Mouse (Mus musculus) small intestine, adult 2 months (tissue): Measurements from ENCODE around the gene Gnat3. TPM values are rescaled to one million over a fixed set of nuclear protein-coding genes. Genes with fewer than 3 reads are reported as not detected.
A peak's percentile ranks its signal among the peaks of the same experiment; 100 is the strongest.

ENCODE experiments used
- H3K27ac ChIP-seq: fragments of 200-500 bp; 2 replicates; pipeline ENCODE4 v1.5.1; 2012; ENCODE audit warnings: low read depth, low read length, control low read depth, inconsistent platforms; ENCODE audit not compliant: insufficient read depth
- H3K27me3 ChIP-seq: fragments of 200-500 bp; 2 replicates; pipeline ENCODE4 v1.6.1; 2012; ENCODE audit warnings: mild to moderate bottlenecking, moderate library complexity, low read length, inconsistent platforms; ENCODE audit not compliant: control insufficient read depth, insufficient read depth
- H3K36me3 ChIP-seq: fragments of 200-500 bp; 2 replicates; pipeline ENCODE4 v1.6.1; 2012; ENCODE audit warnings: mild to moderate bottlenecking, low read length, control low read depth, inconsistent platforms; ENCODE audit not compliant: control insufficient read depth, insufficient read depth
- H3K4me1 ChIP-seq: fragments of 200-500 bp; 2 replicates; pipeline ENCODE4 v1.6.1; 2012; ENCODE audit warnings: low read length, inconsistent platforms, mixed read lengths; ENCODE audit not compliant: control insufficient read depth, insufficient read depth, insufficient read length
- H3K4me3 ChIP-seq: fragments of 200-500 bp; 2 replicates; pipeline ENCODE4 v1.5.1; 2012; ENCODE audit warnings: low read depth, mild to moderate bottlenecking, control low read depth, inconsistent platforms, low read length, moderate library complexity
- CTCF ChIP-seq: fragments of 200-500 bp; IDR thresholded peaks from 2 replicates; pipeline ENCODE4 v1.5.1; 2012; ENCODE audit warnings: low read depth, mild to moderate bottlenecking, control low read depth, inconsistent platforms, low read length, moderate library complexity, mixed read lengths; ENCODE audit not compliant: insufficient replicate concordance, insufficient read length; ENCODE audit errors: extremely low read depth
- POLR2A ChIP-seq: fragments of 200-500 bp; IDR thresholded peaks from 2 replicates; pipeline ENCODE4 v1.6.1; 2012; ENCODE audit warnings: low read depth, mild to moderate bottlenecking, control low read depth, inconsistent platforms, low read length, moderate library complexity
- WGBS: fragments of 180-500 bp; shearing (Covaris S2); methylation state at CpG from one replicate; pipeline ENCODE4 v1.1.7; 2018; 5-methylcytosine and 5-hydroxymethylcytosine counted together
- polyA plus RNA-seq: library from polyadenylated mRNA; depleted of rRNA; stranded (reverse); fragments of >200 nt; gene quantifications from 2 replicates; pipeline ENCODE4 v1.2.3, GENCODE M21; 2012

Gene Gnat3
- polyA plus RNA-seq, 1 experiment: not detected

- no peak overlapping the region for H3K27ac ChIP-seq
- WGBS: 19% methylated on average over 5 of the region's 5 CpGs
- H3K27me3 ChIP-seq: no peaks in the 10 kb centered on the region
- H3K4me3 ChIP-seq: no peak overlapping the region
- no peaks in the 10 kb centered on the region for H3K36me3 ChIP-seq
- H3K4me1 ChIP-seq: no peaks in the 10 kb centered on the region
- TF ChIP-seq CTCF (no peak), POLR2A (no peak)
Measured at GRCm38 (mm10) chr5:18010301-18010700, 48.0 kb downstream of the Gnat3 start.

DNA sequence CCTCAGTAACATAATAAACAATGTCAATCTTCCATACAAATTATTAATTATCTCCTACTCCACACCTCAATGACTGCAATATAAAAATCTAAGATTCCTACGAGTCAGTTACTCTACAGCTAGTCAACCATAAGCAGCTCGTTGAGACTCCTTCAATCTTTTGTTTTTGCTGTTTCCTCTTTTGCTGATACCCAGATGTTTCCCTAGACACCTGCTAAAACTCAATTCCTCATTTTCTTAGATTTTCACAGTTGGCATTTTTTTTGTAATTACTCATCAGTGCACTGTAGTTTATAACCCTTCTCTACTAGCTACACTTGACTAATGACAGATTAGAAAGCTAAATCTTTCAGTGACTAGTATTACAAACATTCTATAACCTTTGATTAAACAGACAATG is 50.8 kb downstream of the Gnat3 start:
- Histone ChIP-seq H3K27ac (no peak overlapping the region), H3K36me3 (no peaks in the 10 kb centered on the region), H3K4me1 (no peaks in the 10 kb centered on the region), H3K4me3 (no peak overlapping the region), H3K27me3 (no peaks in the 10 kb centered on the region)
- 34% methylated on average over 2 of the region's 2 CpGs for WGBS
- no peak for TF ChIP-seq POLR2A
- TF ChIP-seq CTCF: no peak

DNA sequence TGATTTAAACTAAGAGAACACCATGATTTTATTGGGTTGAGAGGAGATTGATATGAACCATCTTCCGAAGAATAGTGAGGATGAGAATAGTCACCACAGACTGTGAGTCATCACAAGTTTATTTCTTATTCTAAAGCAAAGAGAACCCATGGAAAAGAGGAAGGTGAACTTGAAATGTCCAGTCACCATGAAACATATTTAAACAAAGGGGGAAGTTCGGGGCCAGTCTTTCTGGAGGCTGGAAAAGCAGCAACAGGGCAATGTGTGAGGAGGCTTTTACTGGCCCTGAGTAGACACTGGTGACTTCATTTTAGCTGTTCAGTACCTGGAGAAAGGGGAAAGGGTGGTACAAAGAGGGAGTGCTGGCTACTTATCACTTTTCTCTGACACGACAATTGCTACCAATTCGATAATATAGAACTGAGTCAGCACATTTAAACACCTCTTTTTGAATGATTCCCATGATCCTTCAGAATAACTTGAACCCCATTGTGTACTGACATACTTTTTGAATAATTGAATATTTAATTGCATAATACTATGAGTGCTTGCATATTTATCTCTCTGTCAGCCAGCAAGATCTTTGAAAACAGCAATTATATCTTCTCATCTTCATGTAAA is 52.0 kb downstream of the Gnat3 start:
- Histone ChIP-seq H3K27me3 (no peaks in the 10 kb centered on the region), H3K4me3 (no peak overlapping the region), H3K36me3 (no peaks in the 10 kb centered on the region), H3K4me1 (no peaks in the 10 kb centered on the region), H3K27ac (no peak overlapping the region)
- 78% methylated on average over 4 of the region's 4 CpGs for WGBS
- no peak for TF ChIP-seq POLR2A
- TF ChIP-seq CTCF: no peak

DNA sequence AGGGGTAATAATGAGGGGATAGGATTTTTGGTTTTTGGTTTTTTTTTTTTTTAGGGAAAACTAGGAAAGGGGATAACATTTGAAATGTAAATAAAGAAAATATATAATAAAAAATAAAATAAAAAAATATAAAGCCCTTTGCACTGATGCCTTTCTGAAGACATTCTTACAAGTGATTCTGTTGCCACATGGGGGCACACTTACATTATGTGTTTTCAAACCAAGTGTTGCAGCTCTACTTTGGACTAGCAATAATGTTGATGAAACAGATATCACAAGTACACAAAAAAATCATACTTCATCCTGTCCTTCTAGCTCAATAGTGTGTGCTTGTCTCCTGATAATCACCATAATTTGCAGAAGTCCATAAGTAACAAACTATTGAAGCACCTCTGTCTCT is 61.0 kb downstream of the Gnat3 start:
- Histone ChIP-seq H3K4me3 (no peak overlapping the region), H3K4me1 (no peaks in the 10 kb centered on the region), H3K27me3 (no peaks in the 10 kb centered on the region), H3K27ac (no peak overlapping the region), H3K36me3 (no peaks in the 10 kb centered on the region)
- TF ChIP-seq CTCF (no peak), POLR2A (no peak)

DNA sequence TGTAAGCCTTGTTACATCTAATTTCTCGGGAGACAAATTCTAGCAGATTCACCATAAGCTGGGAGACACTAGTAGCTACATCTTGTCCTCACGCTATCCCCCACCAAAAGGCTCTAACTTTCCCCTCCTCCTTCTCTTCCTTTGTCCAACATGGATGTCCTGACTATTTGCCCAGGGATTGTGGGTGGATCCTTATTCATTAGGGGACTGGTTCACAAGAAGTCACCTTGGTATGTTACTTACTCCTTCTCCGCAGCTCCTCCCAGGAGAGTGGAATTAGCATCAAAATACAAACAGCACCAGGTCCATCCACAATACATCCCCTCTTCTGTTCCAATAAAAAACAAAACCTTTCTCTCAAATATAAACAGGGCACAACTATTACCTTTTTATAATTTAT is 65.2 kb downstream of the Gnat3 start:
- WGBS: 90% methylated on average over 3 of the region's 3 CpGs
- no peak for TF ChIP-seq CTCF
- no peak for TF ChIP-seq POLR2A

GRCm38 (mm10) chr5:18035848-18036638 is 73.7 kb downstream of the Gnat3 start:
- H3K27ac ChIP-seq: peak overlapping the region; percentile 30; the same call in 1 of the 2 replicates
- H3K4me1 ChIP-seq: no peaks in the 10 kb centered on the region; the same call in 1 of the 2 replicates
- WGBS: 49% methylated on average over 14 of the region's 14 CpGs
- no peak overlapping the region for H3K4me3 ChIP-seq
- H3K36me3 ChIP-seq: no peaks in the 10 kb centered on the region
- TF ChIP-seq CTCF: no peak
- TF ChIP-seq POLR2A: no peak
- no peaks in the 10 kb centered on the region for H3K27me3 ChIP-seq

More for the DNA sequence above, 65.2 kb downstream of the Gnat3 start:
- Histone ChIP-seq H3K27me3 (no peaks in the 10 kb centered on the region), H3K4me1 (no peaks in the 10 kb centered on the region), H3K4me3 (no peak overlapping the region), H3K27ac (no peak overlapping the region), H3K36me3 (no peaks in the 10 kb centered on the region)

DNA sequence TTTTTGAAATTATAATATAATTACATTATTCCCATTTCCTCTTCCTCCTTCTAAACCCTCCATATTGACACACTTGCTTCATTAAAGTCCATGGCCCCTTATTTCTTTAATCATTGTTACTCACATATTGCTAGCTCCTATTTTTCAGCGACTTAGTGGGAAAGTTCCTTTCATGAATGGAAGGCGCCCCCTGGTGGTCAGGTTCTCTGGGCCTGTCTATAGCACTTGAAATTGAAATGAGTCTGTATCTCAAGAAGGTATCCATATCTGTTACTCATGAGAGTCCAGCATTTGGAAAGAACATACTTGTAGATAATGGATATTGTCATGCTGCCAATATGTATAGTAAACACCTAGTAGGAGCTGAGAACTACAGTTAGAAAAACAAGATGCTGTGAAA is 80.7 kb downstream of the Gnat3 start:
- 7% methylated on average over 2 of the region's 2 CpGs for WGBS
- H3K4me1 ChIP-seq: no peaks in the 10 kb centered on the region
- TF ChIP-seq POLR2A: no peak
- TF ChIP-seq CTCF: peak; percentile 25; the same call in 1 of the 2 replicates

More for the DNA sequence above, 80.7 kb downstream of the Gnat3 start:
- no peaks in the 10 kb centered on the region for H3K36me3 ChIP-seq
- H3K27me3 ChIP-seq: no peaks in the 10 kb centered on the region
- no peak overlapping the region for H3K27ac ChIP-seq
- no peak overlapping the region for H3K4me3 ChIP-seq
